ENCODE assay signal across 26 mouse cellular contexts in genomic region chr1:34043327-34043726, GRCm38 (mm10).
DNase-seq lines count a peak whose midpoint lies in the region; ATAC-seq and TF ChIP-seq lines count a peak whose summit lies in the region.
"Had no signal": no experiment of that assay in that cellular context is flagged by ENCODE, and none has a peak within 500 bp of the region (broad histone marks: within the 10 kb centered on the region; RNA-seq: fewer than 3 reads in every experiment).

No protein-coding gene starts in this region.

- H3K4me2 ChIP-seq in hindbrain, embryonic 16.5 days (ENCODE audit: low read length), result no peak overlapping the region
- no peak overlapping the region for H3K4me2 ChIP-seq in midbrain, embryonic 15.5 days
- H3K4me2 ChIP-seq: embryonic facial prominence, embryonic 13.5 days; forebrain, embryonic 13.5 days; heart, embryonic 12.5 days; heart, embryonic 15.5 days; hindbrain, embryonic 12.5 days had no signal

- H3K9me3 ChIP-seq in hindbrain, embryonic 10.5 days, result no peaks in the 10 kb centered on the region
- H3K9me3 ChIP-seq in hindbrain, embryonic 16.5 days (ENCODE audit: control insufficient read depth, low read length), result no peaks in the 10 kb centered on the region
- H3K9me3 ChIP-seq in midbrain, embryonic 15.5 days, result no peaks in the 10 kb centered on the region
- H3K9me3 ChIP-seq: embryonic facial prominence, embryonic 10.5 days; embryonic facial prominence, embryonic 13.5 days; forebrain, embryonic 10.5 days; forebrain, embryonic 13.5 days; heart, embryonic 12.5 days; heart, embryonic 15.5 days; hindbrain, embryonic 12.5 days had no signal

- no peak for ATAC-seq in hindbrain, embryonic 16.5 days
- no peak for ATAC-seq in midbrain, embryonic 15.5 days (replicated peaks)
- ATAC-seq: CD4-positive, CD25-positive, alpha-beta regulatory T cell, adult 4 months; forebrain, embryonic 13.5 days; forebrain, embryonic 16.5 days; intestine, postnatal 0 days had no signal

- no peak for TF ChIP-seq CTCF in gastrocnemius, adult 2 months (IDR thresholded peaks at IDR 0.05)

- H3K4me1 ChIP-seq in hindbrain, embryonic 10.5 days (replicated peaks), result peaks cover 22% of the 10 kb centered on the region
- peaks cover 2% of the 10 kb centered on the region for H3K4me1 ChIP-seq in hindbrain, embryonic 16.5 days (ENCODE audit: control insufficient read depth, insufficient read depth, low read depth, low read length)
- peaks cover 31% of the 10 kb centered on the region for H3K4me1 ChIP-seq in brown adipose tissue, adult 24 weeks (ENCODE audit: control insufficient read depth, insufficient read depth, insufficient read length, low read length)
- peaks cover 10% of the 10 kb centered on the region; the same call in 1 of the 2 replicates for H3K4me1 ChIP-seq in midbrain, embryonic 15.5 days

- no peak overlapping the region for H3K9ac ChIP-seq in hindbrain, embryonic 16.5 days (ENCODE audit: low read depth, low read length)
- H3K9ac ChIP-seq in midbrain, embryonic 15.5 days, result no peak overlapping the region
- H3K9ac ChIP-seq: embryonic facial prominence, embryonic 13.5 days; forebrain, embryonic 13.5 days; heart, embryonic 12.5 days; heart, embryonic 15.5 days; hindbrain, embryonic 12.5 days had no signal

- peak overlapping the region; percentile 82 for H3K27ac ChIP-seq in gastrocnemius, adult 2 months
- peak overlapping the region; percentile 29; the same call in 1 of the 2 replicates for H3K27ac ChIP-seq in hindbrain, embryonic 10.5 days
- no peak overlapping the region for H3K27ac ChIP-seq in hindbrain, embryonic 16.5 days (ENCODE audit: low read depth, low read length)
- peak overlapping the region; percentile 67 for H3K27ac ChIP-seq in brown adipose tissue, adult 24 weeks (replicated peaks; ENCODE audit: low read depth, low read length)
- no peak overlapping the region for H3K27ac ChIP-seq in midbrain, embryonic 15.5 days
- H3K27ac ChIP-seq: embryonic facial prominence, embryonic 10.5 days; embryonic facial prominence, embryonic 13.5 days; forebrain, embryonic 10.5 days; forebrain, embryonic 13.5 days; hindbrain, embryonic 12.5 days had no signal

- H3K27me3 ChIP-seq in hindbrain, embryonic 10.5 days (ENCODE audit: insufficient read depth, poor library complexity, severe bottlenecking), result no peaks in the 10 kb centered on the region
- no peaks in the 10 kb centered on the region for H3K27me3 ChIP-seq in hindbrain, embryonic 16.5 days (replicated peaks; ENCODE audit: control insufficient read depth, insufficient read depth, low read length)
- no peaks in the 10 kb centered on the region for H3K27me3 ChIP-seq in midbrain, embryonic 15.5 days (replicated peaks)
- H3K27me3 ChIP-seq: embryonic facial prominence, embryonic 13.5 days; forebrain, embryonic 13.5 days; heart, embryonic 12.5 days; heart, embryonic 15.5 days; hindbrain, embryonic 12.5 days had no signal

- WGBS in hindbrain, embryonic 10.5 days, result 86% methylated on average over 8 of the region's 8 CpGs
- 86% methylated on average over 8 of the region's 8 CpGs for WGBS in hindbrain, embryonic 16.5 days
- 82% methylated on average over 8 of the region's 8 CpGs for WGBS in midbrain, embryonic 15.5 days

- peaks cover 2% of the 10 kb centered on the region; the same call in 1 of the 2 replicates for H3K36me3 ChIP-seq in hindbrain, embryonic 10.5 days
- H3K36me3 ChIP-seq in hindbrain, embryonic 16.5 days (ENCODE audit: control insufficient read depth, insufficient read depth, low read length), result no peaks in the 10 kb centered on the region
- H3K36me3 ChIP-seq in midbrain, embryonic 15.5 days (replicated peaks), result no peaks in the 10 kb centered on the region
- H3K36me3 ChIP-seq: embryonic facial prominence, embryonic 10.5 days; embryonic facial prominence, embryonic 13.5 days; forebrain, embryonic 10.5 days; heart, embryonic 15.5 days; hindbrain, embryonic 12.5 days had no signal

- intact Hi-C loops in gastrocnemius, adult 2 months (cut with DNase I), result no loop called here

- 0 out of 2 replicates have a peak overlapping the region, but pooled peaks have one; percentile 9 for H3K4me3 ChIP-seq in gastrocnemius, adult 2 months
- H3K4me3 ChIP-seq in hindbrain, embryonic 10.5 days, result no peak overlapping the region
- H3K4me3 ChIP-seq in hindbrain, embryonic 16.5 days (ENCODE audit: low read length), result no peak overlapping the region
- no peak overlapping the region for H3K4me3 ChIP-seq in brown adipose tissue, adult 24 weeks (ENCODE audit: insufficient read depth, low read depth, low read length)
- no peak overlapping the region for H3K4me3 ChIP-seq in midbrain, embryonic 15.5 days
- H3K4me3 ChIP-seq: embryonic facial prominence, embryonic 10.5 days; embryonic facial prominence, embryonic 13.5 days; forebrain, embryonic 10.5 days; forebrain, embryonic 13.5 days; heart, embryonic 12.5 days; heart, embryonic 15.5 days; hindbrain, embryonic 12.5 days had no signal

- DNase-seq in gastrocnemius, adult 2 months, result no peak
- no peak for DNase-seq in gastrocnemius, adult 18-20 months (ENCODE audit: low spot score)
- DNase-seq in hindbrain, embryonic 10.5 days (ENCODE audit: low spot score), result no peak
- DNase-seq in lung, postnatal 14 days, result no peak
- DNase-seq: adrenal gland, adult 2 months; B cell, adult 2 months; cerebellum, adult 11-12 months; cerebellum, adult 8-10 months; cerebellum, postnatal 10 days; cerebellum, postnatal 36 days; embryo, embryonic 11 days; heart, postnatal 14 days; heart, postnatal 4 days had no signal

Comparison
In these comparisons a context has a peak if more than half of its experiments do, and no peak if none do; other contexts are left out.
1. H3K27ac ChIP-seq: peak in gastrocnemius, adult 2 months (single experiment), hindbrain, embryonic 10.5 days (single experiment) and brown adipose tissue, adult 24 weeks (single experiment); none in hindbrain, embryonic 16.5 days (single experiment) and midbrain, embryonic 15.5 days (single experiment).